Mouse (Mus musculus) adrenal gland, adult 8-10 months (tissue): ENCODE measurements around the gene Fxyd6. TPM values are rescaled to one million over a fixed set of nuclear protein-coding genes. Genes with fewer than 3 reads are reported as not detected.

Source experiments
- DNase-seq: peaks from one replicate; pipeline ENCODE4 v3.0.0; 2022
- total RNA-seq, 4 experiments: library from RNA; stranded (reverse); gene quantifications; 2 replicates each; pipeline ENCODE4 v1.2.4; 2022

The Fxyd6 gene
- total RNA-seq, 4 experiments from 2014 or later = 307 to 396 (median 352) TPM

DNA sequence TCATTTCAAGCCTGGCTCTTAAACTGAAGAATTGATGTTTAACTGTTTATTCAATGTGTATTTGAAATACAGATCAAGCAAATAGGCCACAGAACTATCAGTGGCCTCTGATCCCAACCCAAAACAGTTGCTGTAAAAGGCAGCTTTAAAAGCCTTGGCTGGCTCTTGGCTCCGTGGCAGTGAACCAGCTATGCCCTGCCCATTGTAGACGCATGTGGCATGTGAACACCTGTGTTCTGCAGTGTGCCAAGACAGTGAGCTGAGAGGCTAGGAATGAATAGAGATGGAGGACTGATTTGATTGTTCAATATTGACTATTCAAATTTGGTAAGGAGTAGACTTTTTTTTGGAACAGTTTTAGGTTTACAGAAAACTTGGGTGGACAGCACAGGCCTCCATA is 6.9 kb downstream of the Fxyd6 start:
- DNase-seq = no peak

DNA sequence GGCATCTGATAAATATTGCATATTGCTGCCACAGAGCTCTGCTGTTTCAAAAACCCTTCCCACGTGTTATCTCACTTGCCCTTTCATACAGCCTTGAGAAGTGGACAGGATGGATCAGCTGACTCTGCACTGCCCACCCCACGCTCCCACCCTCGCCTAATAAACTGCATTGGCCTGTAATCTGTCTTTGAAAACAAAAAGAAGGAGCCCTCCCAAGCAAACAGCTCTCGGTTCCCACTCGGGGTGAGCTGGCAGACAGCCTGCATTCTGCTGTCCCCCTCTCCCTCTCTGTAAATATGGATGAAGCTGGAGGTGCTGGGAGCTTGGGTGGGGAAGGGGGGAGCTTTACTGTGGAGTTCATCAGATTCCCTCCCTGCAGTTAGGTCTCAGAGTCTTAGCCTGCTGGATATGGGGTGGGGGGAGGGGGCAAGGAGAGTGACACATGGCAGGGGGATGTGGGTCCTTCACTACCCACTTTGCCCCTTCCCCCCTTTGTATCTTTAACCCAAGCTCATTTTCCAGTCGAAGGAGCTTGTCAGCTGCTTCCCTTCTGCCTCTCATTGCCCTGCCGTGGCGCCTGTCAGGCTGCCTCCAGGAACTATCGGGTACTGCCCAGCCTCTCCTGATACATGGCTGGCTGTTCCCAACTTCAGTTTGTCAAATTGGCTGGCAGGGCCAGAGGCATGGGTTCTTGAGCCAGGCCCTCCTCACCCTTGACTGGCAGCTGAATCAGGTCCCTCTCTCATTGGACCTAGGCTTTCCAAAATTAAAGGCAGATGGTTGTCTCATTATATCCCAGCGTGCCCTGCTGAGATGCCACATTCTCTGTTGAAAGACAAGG is 10.6 kb downstream of the Fxyd6 start:
- DNase-seq = no peak

DNA sequence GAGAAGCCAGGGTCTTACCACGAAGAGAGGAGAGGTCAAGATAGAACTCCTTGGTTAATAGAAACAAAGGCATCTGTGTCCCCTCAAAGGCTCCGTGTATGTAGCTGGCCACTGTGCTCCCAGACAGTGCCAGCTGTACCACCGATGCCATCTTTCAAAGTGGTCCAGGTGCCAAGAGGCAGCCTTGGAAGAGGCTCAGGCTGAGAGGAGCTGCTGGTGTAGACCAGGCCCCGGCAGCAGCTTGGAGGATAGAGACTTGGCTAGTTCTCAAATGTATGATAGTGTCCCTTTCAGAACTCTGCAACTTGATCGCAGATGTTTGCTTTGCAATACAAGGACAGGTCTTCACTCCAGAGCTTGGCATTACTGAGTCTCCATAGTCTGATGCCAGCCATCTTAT is 12.4 kb downstream of the Fxyd6 start:
- DNase-seq = no peak

DNA sequence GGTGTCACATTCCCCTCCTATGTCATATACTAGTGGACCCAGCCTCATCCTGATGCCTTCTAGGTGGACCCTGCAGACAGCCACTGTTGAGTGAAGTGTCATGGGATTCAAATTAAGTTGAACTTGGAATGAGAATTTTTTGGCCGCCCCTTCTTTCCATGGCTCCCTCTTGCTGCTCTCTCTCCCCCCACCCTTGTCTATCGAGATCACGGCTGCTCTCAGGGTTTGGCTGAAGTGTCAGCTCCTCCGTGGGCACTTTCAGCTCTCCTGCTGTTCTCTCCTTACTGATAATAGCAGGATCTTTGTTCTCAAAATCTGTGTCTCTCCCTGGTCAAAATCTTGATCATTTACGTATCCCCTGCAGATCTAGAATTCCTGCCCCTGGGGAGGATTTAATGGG is 12.8 kb downstream of the Fxyd6 start:
- DNase-seq = no peak

DNA sequence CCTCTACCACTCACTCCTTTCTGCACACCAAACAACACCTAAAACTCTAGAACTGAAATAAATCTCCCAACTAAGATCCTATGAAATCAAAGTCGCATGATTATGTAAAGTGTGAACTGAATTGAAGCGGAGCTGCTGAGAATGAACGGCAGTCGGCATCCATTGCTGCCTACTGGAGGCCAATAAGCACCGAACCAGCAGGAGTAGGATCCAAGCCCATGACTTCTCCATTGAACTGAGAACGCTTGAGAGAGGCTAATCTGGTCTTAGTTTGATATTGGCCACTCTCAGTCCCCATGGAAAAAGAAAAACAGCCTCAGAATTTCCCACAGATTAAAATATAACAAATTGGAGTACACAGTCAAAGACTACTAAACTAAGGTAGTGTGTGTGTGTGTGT is 13.9 kb downstream of the Fxyd6 start:
- no peak for DNase-seq

DNA sequence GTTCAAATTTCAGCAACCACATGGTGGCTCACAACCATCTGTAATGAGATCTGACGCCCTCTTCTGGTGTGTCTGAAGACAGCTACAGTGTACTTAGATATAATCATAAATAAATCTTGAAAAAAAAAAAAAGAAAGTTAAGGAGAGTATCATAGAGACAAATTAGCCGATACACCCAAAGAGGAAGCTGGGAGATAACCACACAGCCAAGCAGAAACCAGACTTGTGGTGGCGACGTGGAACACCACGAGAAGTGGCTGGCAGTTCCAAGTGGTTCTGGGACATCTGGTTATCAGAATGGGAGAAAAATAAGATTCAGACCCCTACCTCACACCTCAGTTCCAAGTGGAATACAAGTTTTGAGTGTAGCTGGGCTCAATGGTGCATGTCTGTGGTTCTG is 16.7 kb downstream of the Fxyd6 start:
- DNase-seq = no peak

DNA sequence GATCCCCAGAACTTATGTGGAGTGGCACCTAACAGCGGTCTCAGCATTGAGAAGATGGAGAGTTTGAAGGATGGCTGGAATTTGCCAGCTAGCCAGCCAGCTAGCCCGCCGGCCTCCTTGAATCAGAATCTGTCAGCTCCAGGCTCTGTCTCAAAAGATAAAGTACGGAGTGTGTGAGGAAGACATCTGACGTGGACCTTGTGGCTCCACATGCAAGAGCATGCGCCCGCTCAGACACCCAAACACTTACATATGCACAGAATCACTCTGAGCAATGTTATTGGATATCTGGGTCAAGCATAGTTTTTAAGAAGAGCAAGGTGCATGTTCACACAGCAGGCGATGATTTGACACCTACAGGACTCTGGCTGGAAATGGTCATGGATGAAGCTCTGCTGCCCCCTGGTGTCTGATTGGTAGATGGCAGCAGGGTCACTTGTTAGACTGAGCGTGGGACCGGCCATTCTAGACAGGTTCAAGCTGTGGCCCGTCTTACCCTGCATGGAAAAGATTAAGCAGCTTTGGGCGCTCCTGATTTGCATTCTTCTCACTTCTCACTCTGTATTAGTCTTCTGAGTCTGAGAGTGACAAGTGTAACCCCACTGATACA is 18.5 kb downstream of the Fxyd6 start:
- peak; percentile 71 for DNase-seq

DNA sequence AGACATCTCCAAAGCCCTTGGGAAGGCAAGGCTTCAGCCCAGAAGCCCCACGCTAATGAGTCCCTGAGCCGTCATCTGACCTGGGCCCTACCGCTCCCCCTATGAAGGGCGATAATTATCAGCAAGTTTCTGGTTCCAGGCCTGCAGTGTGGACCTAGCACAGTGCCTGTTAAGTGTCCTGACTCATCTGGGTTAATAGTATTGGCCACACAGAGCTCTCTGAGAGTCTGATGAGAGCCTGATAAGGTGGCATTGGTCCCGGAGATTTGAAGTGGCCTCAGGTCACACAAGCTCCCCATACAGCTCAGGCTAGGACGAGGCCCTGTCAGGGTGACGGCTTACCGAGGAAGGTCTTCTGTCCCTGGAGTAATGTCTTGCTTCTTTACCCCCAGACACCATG is 19.6 kb downstream of the Fxyd6 start:
- DNase-seq = no peak

DNA sequence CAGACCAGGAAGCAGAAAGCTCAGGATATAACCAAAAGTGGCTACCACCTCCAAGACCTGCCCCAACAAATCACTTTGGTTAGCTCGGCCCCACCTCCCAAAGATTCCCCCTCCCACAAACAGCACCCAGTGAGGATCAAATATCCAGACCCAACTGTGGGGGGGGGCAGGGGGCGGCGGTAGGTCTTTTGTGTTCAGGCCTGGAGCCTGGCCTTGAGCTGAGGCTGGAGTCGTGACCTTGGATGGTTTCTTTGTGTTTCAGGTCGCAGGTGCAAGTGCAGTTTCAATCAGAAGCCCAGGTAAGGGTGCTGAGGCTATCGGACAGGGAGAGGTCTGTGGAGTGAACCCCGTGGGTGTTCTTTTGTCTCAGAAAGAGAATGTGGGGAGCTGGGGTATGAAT is 21.3 kb downstream of the Fxyd6 start:
- no peak for DNase-seq

DNA sequence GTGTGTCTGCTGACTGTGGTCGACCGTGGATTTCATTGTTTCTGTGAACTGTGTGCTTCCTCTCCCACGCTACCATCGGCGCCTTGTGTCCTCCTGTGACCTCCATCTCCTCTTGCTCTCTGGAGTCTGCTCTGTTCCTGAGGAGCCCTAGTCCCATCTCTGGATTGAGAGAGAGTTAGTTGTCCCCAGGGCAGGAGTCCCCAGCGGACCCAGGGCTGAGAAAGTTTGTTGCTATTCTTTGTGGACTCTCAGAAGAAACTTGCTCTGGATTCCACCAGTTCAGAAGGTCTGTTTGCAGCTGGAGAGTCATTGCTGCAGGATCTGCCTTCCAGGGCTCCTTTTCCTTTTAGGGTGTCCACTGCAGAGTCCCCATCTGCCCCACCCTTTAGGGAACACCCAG is 25.2 kb downstream of the Fxyd6 start:
- DNase-seq = no peak

DNA sequence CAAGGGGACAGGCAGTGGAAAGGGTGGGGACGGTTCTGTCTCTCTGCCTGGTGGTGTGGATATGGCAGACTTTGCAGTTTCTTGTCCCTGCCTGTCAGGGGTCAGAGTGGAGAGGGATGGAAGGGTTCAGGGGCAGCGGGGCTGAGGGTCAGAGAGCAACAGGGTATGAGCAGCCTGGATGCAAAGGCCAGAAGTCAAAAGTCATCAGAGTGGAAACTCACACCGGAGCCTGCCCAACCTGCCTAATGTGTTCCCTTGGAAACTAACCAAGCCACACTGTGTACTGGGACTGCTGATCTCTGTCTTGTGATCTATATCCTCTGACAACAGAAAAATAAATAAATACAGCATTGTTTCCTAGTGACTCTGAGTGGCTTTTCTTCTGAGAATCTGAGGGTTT is 25.8 kb downstream of the Fxyd6 start:
- no peak for DNase-seq

DNA sequence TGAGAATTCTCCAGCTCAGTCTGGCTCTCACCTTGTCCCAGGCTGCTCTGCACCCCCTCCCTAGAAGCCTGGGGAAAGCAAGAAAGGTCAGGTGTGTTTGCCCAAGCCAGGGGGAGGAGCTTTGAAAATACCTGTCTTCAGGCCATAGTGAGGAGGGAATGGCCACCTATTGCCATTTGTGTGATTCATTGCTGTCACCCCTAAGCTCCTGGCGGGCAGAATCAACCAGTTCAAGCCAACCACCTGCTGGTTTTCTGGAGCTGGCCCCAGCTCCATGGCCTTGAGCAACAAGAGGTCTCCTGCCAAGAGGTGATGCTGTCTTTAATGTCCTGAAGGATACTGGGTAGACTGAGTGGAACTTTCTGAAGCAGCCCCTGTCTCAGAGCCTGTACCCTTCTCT is 28.4 kb downstream of the Fxyd6 start:
- DNase-seq = no peak

DNA sequence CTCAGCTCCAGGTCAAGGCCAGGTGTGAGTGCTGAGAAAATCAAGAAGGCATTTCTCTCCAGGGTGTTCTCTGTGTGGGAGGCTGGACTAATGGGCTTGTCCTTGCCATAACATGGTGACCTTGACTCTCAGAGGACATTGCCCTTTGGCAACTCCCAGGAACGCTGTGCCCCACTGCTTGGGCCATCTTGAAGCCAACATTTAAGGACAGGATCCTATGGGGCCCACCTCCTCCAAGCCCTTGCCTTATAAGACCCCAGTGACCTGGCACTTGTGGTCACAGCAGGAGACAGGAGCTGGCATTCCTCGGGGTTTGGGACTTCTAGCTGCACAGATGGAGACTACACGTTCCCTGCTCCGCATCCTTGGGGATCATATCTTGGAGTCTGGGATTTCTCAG is 29.4 kb downstream of the Fxyd6 start, which contains the start of gene Fxyd2:
TSS of gene Fxyd2 (plus strand) at position 236 of the 400 bp plus-strand sequence.
- no peak for DNase-seq

DNA sequence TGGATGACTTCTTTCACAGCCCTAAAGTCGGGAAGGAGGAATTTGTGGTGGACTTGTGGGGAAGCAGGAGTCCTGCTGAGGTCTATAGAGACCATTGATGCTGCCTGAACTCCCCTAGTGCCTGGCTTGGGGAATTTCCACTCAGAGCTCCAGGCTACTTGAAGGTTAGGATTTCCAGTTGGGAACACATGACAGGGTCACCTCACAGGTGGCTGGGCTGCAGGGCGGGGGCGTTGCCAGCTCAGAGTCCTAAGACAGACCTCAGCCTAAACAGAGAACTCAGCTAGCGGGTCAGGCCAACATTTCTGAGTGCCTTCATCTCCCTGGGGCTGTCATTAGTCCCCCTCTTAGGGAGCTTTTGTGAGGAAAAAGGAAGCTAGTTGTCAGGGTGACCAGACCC is 31.9 kb downstream of the Fxyd6 start:
- DNase-seq = no peak

DNA sequence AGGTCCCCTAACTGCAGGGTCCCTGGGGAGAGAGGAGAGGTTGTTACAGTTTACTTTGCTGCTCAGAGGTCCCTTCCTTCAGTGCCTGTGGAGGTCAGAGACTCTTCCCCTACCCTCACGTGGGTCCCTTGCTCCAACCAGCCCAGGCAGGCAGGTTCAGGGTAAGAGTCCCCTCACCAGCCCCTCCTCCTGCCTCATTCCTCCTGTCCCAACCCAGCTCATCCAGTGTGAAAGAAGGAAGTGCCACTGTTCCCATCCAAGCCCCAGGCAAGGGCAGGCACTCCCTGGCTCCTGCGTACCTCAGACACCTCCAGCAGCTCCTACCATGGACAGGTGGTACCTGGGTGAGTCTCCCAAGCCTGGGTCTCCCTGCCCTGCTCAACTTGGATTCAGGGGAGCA is 33.0 kb downstream of the Fxyd6 start:
- no peak for DNase-seq

DNA sequence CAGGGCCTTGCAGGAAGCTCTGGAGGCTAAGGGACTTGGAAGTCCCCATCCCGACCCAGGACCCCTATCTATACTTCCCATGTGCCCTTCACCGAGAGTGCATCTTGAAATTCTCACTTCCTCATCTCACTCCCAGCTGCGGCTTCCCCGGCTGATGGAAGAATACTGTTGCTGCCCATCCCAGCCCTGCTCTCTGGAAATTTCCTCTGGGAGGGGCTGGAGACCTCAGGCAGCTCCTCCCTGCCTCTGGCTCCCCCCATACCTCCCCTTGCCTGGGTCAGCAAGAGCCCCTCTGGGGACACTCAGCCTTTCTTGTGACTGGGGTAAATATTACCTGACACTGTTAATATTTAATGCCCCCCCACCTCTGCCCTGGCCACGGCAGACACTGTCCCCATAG is 35.7 kb downstream of the Fxyd6 start:
- DNase-seq = no peak

DNA sequence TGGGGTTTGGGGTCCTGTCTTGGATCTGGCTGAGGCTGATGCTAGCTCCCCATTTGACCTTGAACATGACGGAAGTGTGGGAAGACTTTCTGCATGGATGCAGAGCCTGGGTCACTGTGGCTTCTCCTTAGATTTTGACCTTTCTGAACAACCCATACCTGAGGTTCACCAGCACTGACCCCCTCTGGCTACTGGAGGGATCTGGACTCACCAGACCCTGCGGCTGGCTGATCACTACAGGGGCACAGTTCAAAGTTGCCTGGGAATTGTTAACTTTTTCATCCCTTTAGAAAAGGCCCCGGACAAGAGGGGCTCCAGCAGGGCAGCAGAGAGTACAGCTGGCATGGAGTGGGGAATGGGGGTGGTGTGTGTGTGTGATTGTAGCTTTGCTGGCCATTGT is 36.8 kb downstream of the Fxyd6 start:
- DNase-seq = no peak

DNA sequence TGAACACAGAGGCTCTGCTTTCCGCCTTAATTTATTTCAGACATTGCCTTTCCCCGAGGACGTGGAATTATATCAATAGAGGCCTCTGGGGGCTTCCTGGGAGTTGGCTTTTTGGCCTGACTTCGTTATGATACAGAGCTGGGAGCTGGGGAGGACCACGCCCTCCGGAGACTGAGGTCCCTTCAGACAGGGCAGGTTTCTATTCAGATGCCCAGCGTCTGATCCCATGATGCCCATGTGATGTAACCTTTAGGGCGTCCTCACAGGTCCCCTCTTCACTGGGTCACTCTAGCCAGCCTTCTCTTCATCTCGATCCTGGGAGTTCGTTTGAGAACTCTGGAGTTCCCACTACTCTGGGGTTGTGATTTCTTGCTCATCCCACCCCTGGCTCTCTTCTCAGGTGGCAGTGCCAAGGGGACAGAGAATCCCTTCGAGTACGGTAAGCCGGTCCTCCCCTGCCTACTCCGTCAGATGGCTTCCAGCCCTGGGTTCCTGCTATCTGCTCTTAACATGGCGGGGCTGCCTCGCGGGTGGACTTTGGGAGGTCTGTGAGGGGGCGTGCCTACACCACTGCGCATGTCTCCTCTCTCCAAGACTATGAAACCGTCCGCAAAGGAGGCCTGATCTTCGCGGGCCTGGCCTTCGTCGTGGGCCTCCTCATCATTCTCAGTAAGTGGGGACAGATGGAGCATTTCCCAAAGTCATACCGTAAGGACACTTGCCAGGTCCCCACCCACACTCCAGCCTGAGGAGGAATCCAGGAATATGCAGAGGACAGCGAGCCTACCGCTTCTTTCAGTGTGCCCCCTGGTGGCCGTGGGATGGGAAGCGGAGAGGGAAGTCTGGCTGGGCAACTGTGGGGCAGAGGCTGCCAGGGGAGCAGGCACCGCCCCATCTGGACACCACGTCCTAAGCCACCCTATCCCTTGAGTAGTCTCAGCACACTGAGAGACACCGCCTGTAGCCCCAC is 38.0 kb downstream of the Fxyd6 start:
- peak; percentile 43 for DNase-seq

DNA sequence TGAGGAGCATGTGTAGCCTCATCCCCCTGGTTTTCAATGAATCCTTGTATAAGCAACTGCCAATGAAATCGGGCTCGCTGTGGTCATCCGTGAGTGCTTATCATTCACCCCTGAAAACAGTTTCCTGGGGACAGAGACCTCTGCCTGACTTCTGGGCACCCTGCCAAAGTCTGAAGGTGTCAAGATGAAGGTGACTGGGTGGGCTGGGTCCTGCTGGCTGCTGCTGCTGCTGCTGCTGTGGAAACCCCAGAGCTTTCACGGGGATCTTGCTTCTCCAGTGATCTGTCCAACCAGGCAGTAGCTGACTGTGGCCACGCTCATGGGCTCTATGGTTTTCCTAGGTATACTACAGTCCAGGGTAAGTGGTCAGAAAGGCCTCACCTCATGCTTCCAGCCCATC is 40.2 kb downstream of the Fxyd6 start:
- DNase-seq = no peak

DNA sequence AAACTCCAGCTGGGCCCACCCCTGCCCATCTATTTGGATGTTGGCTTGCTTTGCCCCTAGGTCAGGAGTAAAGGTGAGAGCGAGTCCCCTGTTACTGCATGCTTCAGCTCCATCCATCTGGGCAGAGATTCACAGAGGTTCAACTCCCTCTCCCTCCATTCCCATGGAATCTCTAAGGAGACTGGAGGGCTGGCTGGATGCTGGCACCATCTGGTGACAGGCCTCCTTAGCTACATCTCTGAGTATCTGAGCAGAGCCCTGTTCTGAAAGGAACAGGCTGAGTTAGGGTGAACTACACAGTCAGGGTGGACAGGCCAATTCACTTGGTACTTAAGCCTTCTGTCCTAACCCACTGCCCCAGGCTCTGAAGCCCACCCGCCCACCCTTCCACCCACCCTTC is 40.6 kb downstream of the Fxyd6 start:
- no peak for DNase-seq

DNA sequence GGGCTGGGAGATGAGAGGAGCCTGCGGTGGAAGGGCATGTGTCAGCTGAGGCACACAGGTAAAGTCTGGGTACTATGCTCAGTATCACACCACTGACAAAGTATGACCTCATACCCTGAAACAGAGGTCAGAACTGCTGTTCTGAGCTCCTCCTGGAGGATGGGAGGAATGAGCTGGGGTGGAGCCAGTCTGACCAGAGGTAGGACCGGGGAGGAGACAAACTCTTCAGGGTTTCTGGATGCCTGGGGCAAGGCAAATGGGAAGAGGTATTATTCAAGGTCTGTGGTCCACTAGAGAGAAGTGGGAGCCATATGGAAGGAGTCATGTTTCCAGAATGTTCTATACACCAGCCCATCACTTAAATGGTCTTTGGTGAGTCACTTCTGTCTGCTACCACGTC is 41.1 kb downstream of the Fxyd6 start:
- no peak for DNase-seq

DNA sequence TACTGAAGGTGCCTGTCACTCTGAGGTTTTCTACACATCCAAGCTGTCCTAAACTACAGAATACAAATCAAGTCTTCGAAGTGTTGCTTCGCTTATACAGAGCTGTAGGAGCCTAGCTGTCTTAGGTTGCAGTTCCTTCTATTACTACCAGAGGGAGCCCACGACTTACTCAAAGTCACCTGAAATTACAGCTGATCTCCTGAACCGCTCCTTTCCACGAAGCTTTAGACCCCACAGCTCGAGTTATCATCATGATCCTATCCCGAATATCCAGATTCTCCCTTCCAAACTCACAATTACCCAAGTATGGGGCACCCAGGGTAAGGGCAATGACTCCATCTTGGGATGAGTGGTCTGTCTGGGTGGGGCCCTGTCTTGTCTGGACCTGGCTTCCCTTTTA is 41.8 kb downstream of the Fxyd6 start:
- DNase-seq = no peak

DNA sequence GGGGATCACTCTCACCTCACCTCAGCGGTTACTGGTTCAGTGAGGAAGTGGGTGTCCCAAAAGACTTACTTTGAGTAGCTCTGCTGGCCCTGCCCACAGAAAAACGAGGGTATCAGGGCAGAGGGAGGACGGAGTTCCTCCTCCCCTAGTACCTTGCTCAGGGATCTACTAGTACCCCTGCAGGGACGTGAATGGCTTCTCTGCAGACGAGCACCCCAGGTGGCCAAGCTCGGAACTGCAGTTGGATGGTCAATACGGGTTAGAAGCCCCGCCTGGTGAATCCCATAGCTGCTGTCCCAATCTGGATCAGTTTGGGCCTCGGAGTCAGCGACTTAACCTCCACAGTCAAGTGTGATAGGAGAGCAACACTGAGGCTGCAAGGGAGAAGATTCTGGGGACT is 42.3 kb downstream of the Fxyd6 start:
- DNase-seq = peak; percentile 62
